9 mouse cellular contexts compared by ENCODE assay signal in the genomic region with DNA sequence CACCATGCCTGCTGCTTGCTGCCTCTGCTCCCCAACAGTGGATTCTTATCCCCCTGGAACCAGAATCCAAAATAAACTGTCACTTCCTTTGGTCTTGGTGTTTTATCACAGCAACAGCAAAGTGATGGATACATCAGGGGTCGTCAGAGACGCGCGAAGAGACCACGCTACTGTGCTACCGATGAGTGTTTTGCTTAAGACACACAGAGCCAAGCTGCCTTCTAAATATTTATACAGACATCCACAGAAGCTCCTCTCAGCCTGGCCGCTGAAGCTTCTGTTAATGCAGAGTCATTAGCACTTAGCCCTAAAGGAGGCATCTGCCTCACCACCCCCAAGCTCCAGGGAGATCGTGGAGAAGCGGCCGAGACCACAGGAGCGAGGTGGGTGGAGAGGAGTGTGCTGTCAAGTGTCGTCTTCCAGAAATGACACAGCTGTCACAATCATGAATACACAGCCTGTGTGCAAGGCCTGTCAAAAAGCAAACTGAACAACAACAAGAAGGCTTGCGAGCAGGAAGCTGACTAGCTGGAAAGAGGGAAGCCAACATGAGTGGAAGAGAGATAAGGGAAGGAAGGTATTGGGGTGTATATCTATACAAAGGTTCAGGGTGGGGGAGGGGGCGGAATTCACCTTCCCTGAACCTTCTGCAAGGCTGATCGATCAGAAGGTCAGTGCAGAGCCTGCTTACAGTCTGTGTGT.
A peak's percentile ranks its signal among the peaks of the same experiment; 100 is the strongest.
DNase-seq lines count a peak whose midpoint lies in the region; ATAC-seq and TF ChIP-seq lines count a peak whose summit lies in the region.
"Had no signal": no experiment of that assay in that cellular context is flagged by ENCODE, and none has a peak within 500 bp of the region (broad histone marks: within the 10 kb centered on the region; RNA-seq: fewer than 3 reads in every experiment).

No protein-coding gene starts in this region.

- whole genome bisulfite sequencing in kidney, postnatal 0 days: 31% methylated on average over 15 of the region's 15 CpGs
- WGBS in kidney, embryonic 14.5 days: 25% methylated on average over 15 of the region's 15 CpGs
- WGBS in intestine, embryonic 16.5 days: 32% methylated on average over 15 of the region's 15 CpGs
- WGBS in midbrain, embryonic 15.5 days: 41% methylated on average over 15 of the region's 15 CpGs

- H3K27me3 ChIP-seq in kidney, postnatal 0 days (ENCODE audit: insufficient read depth, low read length): no peaks in the 10 kb centered on the region
- H3K27me3 ChIP-seq in kidney, embryonic 14.5 days (ENCODE audit: control insufficient read depth, insufficient read depth, low read length): no peaks in the 10 kb centered on the region
- H3K27me3 ChIP-seq in intestine, embryonic 16.5 days (replicated peaks; ENCODE audit: control insufficient read depth, insufficient read depth, low read length): no peaks in the 10 kb centered on the region
- no peaks in the 10 kb centered on the region for H3K27me3 ChIP-seq in midbrain, embryonic 15.5 days (replicated peaks)

- peak; percentile 31 for DNase-seq in kidney, postnatal 0 days (ENCODE audit: low spot score)
- no peak for DNase-seq in cerebellum, postnatal 10 days
- DNase-seq in natural killer cell, adult 2 months (ENCODE audit: low spot score in 2 of 2): no peak
- no peak for DNase-seq in thymus, postnatal 4 days
- DNase-seq: cerebellum, adult 11-12 months had no signal

- no peaks in the 10 kb centered on the region for H3K4me1 ChIP-seq in kidney, postnatal 0 days (replicated peaks; ENCODE audit: insufficient read depth, low read length)
- peaks cover 10% of the 10 kb centered on the region for H3K4me1 ChIP-seq in kidney, embryonic 14.5 days (ENCODE audit: control insufficient read depth, insufficient read depth, low read length)
- H3K4me1 ChIP-seq in intestine, embryonic 16.5 days (ENCODE audit: control insufficient read depth, insufficient read depth, low read length): peaks cover 12% of the 10 kb centered on the region; the same call in 1 of the 2 replicates
- peaks cover 5% of the 10 kb centered on the region; the same call in 1 of the 2 replicates for H3K4me1 ChIP-seq in midbrain, embryonic 15.5 days

- H3K36me3 ChIP-seq in kidney, postnatal 0 days (ENCODE audit: insufficient read depth, low read length): no peaks in the 10 kb centered on the region
- H3K36me3 ChIP-seq in kidney, embryonic 14.5 days (ENCODE audit: control insufficient read depth, insufficient read depth, low read length): no peaks in the 10 kb centered on the region
- no peaks in the 10 kb centered on the region for H3K36me3 ChIP-seq in intestine, embryonic 16.5 days (ENCODE audit: control insufficient read depth, insufficient read depth, low read length)
- no peaks in the 10 kb centered on the region for H3K36me3 ChIP-seq in midbrain, embryonic 15.5 days (replicated peaks)

- H3K27ac ChIP-seq in kidney, postnatal 0 days: no peak overlapping the region; the same call in 1 of the 2 replicates
- H3K27ac ChIP-seq in kidney, embryonic 14.5 days (ENCODE audit: low read depth, low read length): no peak overlapping the region
- peak overlapping the region; percentile 54 for H3K27ac ChIP-seq in intestine, embryonic 16.5 days (ENCODE audit: low read length)
- H3K27ac ChIP-seq in midbrain, embryonic 15.5 days: no peak overlapping the region

- H3K4me3 ChIP-seq in kidney, postnatal 0 days (replicated peaks; ENCODE audit: low read depth, low read length): no peak overlapping the region
- H3K4me3 ChIP-seq in kidney, embryonic 14.5 days (ENCODE audit: low read length): no peak overlapping the region
- H3K4me3 ChIP-seq in intestine, embryonic 16.5 days (ENCODE audit: low read length): no peak overlapping the region
- no peak overlapping the region for H3K4me3 ChIP-seq in midbrain, embryonic 15.5 days

- H3K9ac ChIP-seq in kidney, postnatal 0 days (ENCODE audit: low read depth, low read length): no peak overlapping the region
- H3K9ac ChIP-seq in kidney, embryonic 14.5 days (ENCODE audit: low read depth, low read length): no peak overlapping the region
- H3K9ac ChIP-seq in intestine, embryonic 16.5 days (ENCODE audit: low read depth, low read length): no peak overlapping the region
- H3K9ac ChIP-seq in midbrain, embryonic 15.5 days: no peak overlapping the region

- no peaks in the 10 kb centered on the region for H3K9me3 ChIP-seq in kidney, postnatal 0 days (replicated peaks; ENCODE audit: low read length)
- no peaks in the 10 kb centered on the region for H3K9me3 ChIP-seq in kidney, embryonic 14.5 days (ENCODE audit: control insufficient read depth, low read length)
- H3K9me3 ChIP-seq in intestine, embryonic 16.5 days (ENCODE audit: control insufficient read depth, low read length): no peaks in the 10 kb centered on the region
- H3K9me3 ChIP-seq in midbrain, embryonic 15.5 days: no peaks in the 10 kb centered on the region

- no peak overlapping the region for H3K4me2 ChIP-seq in kidney, postnatal 0 days (ENCODE audit: low read length)
- H3K4me2 ChIP-seq in kidney, embryonic 14.5 days (replicated peaks; ENCODE audit: low read depth, low read length): no peak overlapping the region
- no peak overlapping the region for H3K4me2 ChIP-seq in intestine, embryonic 16.5 days (ENCODE audit: low read depth, low read length)
- no peak overlapping the region for H3K4me2 ChIP-seq in midbrain, embryonic 15.5 days

- no peak for ATAC-seq in kidney, postnatal 0 days (replicated peaks; ENCODE audit: low FRiP score, low read depth)
- ATAC-seq in kidney, embryonic 14.5 days (ENCODE audit: low FRiP score, low TSS enrichment): no peak
- ATAC-seq in common myeloid progenitor, adult 5-6 weeks (replicated peaks; ENCODE audit: low read depth, poor library complexity, severe bottlenecking): peak; percentile 51
- peak; percentile 55 for ATAC-seq in intestine, embryonic 16.5 days
- 0 out of 2 replicates have a peak, but pooled peaks have one; percentile 37 for ATAC-seq in midbrain, embryonic 15.5 days (replicated peaks)

- no peak for TF ChIP-seq CTCF in kidney, postnatal 0 days (IDR thresholded peaks at IDR 0.05; ENCODE audit: low read depth)

Comparison
In these comparisons a context has a peak if more than half of its experiments do, and no peak if none do; other contexts are left out.
1. ATAC-seq: peak in common myeloid progenitor, adult 5-6 weeks (single experiment), intestine, embryonic 16.5 days (single experiment) and midbrain, embryonic 15.5 days (single experiment); none in kidney, postnatal 0 days (single experiment) and kidney, embryonic 14.5 days (single experiment).